ENCODE assay signal across 22 mouse cellular contexts in the genomic region with DNA sequence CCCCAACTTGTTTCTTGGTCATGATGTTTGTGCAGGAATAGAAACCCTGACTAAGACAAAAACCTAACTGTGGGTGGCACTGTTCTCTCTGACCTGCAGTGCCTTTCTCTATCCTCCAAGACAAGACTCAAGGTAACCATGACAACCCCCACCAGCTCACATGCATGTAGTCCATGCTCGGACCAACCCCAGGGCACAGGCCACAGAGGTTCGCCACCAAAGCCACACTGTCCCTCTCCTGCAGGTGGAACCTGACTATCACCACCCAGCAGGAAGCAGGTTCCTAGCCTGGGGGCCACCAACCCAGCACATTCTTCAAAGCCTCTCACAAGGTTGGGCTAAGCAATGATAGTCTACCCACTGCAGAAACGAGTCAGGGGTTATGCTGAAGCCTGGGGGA.
A peak's percentile ranks its signal among the peaks of the same experiment; 100 is the strongest.
DNase-seq lines count a peak whose midpoint lies in the region; ATAC-seq and TF ChIP-seq lines count a peak whose summit lies in the region.
"Had no signal": no experiment of that assay in that cellular context is flagged by ENCODE, and none has a peak within 500 bp of the region (broad histone marks: within the 10 kb centered on the region; RNA-seq: fewer than 3 reads in every experiment).

No protein-coding gene starts in this region.

- H3K9ac ChIP-seq in hindbrain, postnatal 0 days (replicated peaks; ENCODE audit: low read length): no peak overlapping the region
- H3K9ac ChIP-seq in hindbrain, embryonic 16.5 days (ENCODE audit: low read depth, low read length): no peak overlapping the region
- no peak overlapping the region for H3K9ac ChIP-seq in heart, adult 2 months (ENCODE audit: low read depth, low read length)
- H3K9ac ChIP-seq: embryonic facial prominence, embryonic 15.5 days; hindbrain, embryonic 13.5 days; kidney, embryonic 15.5 days; liver, embryonic 12.5 days; lung, embryonic 14.5 days; midbrain, embryonic 12.5 days; stomach, embryonic 15.5 days had no signal

- 38% methylated on average over 3 of the region's 3 CpGs for WGBS in hindbrain, postnatal 0 days
- WGBS in hindbrain, embryonic 16.5 days: 29% methylated on average over 3 of the region's 3 CpGs
- WGBS in heart, adult 2 months: 73% methylated on average over 3 of the region's 3 CpGs

- no peak overlapping the region for H3K4me2 ChIP-seq in hindbrain, postnatal 0 days (ENCODE audit: low read depth, low read length)
- H3K4me2 ChIP-seq in hindbrain, embryonic 16.5 days (ENCODE audit: low read length): no peak overlapping the region
- H3K4me2 ChIP-seq: embryonic facial prominence, embryonic 15.5 days; hindbrain, embryonic 13.5 days; kidney, embryonic 15.5 days; liver, embryonic 12.5 days; lung, embryonic 14.5 days; midbrain, embryonic 12.5 days; stomach, embryonic 15.5 days had no signal

- intact Hi-C loops in heart, adult 2 months (cut with DNase I): no loop called here

- ATAC-seq in hindbrain, postnatal 0 days: peak; percentile 43; the same call in 1 of the 2 replicates
- ATAC-seq in hindbrain, embryonic 16.5 days: no peak
- ATAC-seq: forebrain, embryonic 16.5 days; intestine, embryonic 16.5 days; liver, embryonic 12.5 days had no signal

- no peak overlapping the region for H3K4me3 ChIP-seq in hindbrain, postnatal 0 days (ENCODE audit: low read length)
- no peak overlapping the region for H3K4me3 ChIP-seq in hindbrain, embryonic 16.5 days (ENCODE audit: low read length)
- no peak overlapping the region for H3K4me3 ChIP-seq in heart, adult 2 months
- H3K4me3 ChIP-seq: embryonic facial prominence, embryonic 15.5 days; heart, embryonic 10.5 days; hindbrain, embryonic 13.5 days; kidney, embryonic 15.5 days; liver, embryonic 12.5 days; midbrain, embryonic 12.5 days; stomach, embryonic 15.5 days had no signal

- TF ChIP-seq POLR2A in heart, adult 2 months (IDR thresholded peaks at IDR 0.05; ENCODE audit: insufficient read depth, low read depth, low read length): no peak

- DNase-seq in hindbrain, postnatal 0 days (ENCODE audit: low spot score): peak; percentile 22
- DNase-seq in 416B (ENCODE audit: low read depth): peak; percentile 5
- peak; percentile 7 for DNase-seq in ES-CJ7 (ENCODE audit: low read depth, low spot score)
- DNase-seq in splenic B cell, adult 2 months (ENCODE audit: low read depth, low spot score): peak; percentile 48
- no peak for DNase-seq in heart, adult 2 months
- no peak for DNase-seq in adrenal gland, adult 2 months
- DNase-seq: cerebellum, adult 8-10 months; gastrocnemius, postnatal 36 days; heart, postnatal 10 days; lung, embryonic 14.5 days; lung, postnatal 36 days; right cerebral cortex, postnatal 25 days had no signal

- H3K79me2 ChIP-seq in heart, adult 2 months (replicated peaks; ENCODE audit: control insufficient read depth, insufficient read depth, low read length): no peaks in the 10 kb centered on the region

- TF ChIP-seq EP300 in heart, adult 2 months (IDR thresholded peaks at IDR 0.05; ENCODE audit: insufficient read depth, low read depth, low read length): no peak

- H3K27me3 ChIP-seq in hindbrain, postnatal 0 days (ENCODE audit: insufficient read depth, low read length): no peaks in the 10 kb centered on the region
- no peaks in the 10 kb centered on the region for H3K27me3 ChIP-seq in hindbrain, embryonic 16.5 days (replicated peaks; ENCODE audit: control insufficient read depth, insufficient read depth, low read length)
- H3K27me3 ChIP-seq in splenic B cell, adult 2 months (ENCODE audit: control insufficient read depth, insufficient read depth, low read length, poor library complexity, severe bottlenecking): no peaks in the 10 kb centered on the region
- H3K27me3 ChIP-seq in heart, adult 2 months (ENCODE audit: control insufficient read depth, insufficient read depth, low read length): no peaks in the 10 kb centered on the region
- H3K27me3 ChIP-seq: embryonic facial prominence, embryonic 15.5 days; stomach, embryonic 15.5 days had no signal

- TF ChIP-seq CTCF in hindbrain, postnatal 0 days (IDR thresholded peaks at IDR 0.05; ENCODE audit: low read depth): no peak
- no peak for TF ChIP-seq CTCF in heart, adult 2 months (IDR thresholded peaks at IDR 0.05)

- no peak overlapping the region for H3K27ac ChIP-seq in hindbrain, postnatal 0 days
- no peak overlapping the region for H3K27ac ChIP-seq in hindbrain, embryonic 16.5 days (ENCODE audit: low read depth, low read length)
- H3K27ac ChIP-seq in heart, adult 2 months: no peak overlapping the region
- H3K27ac ChIP-seq: embryonic facial prominence, embryonic 15.5 days; heart, embryonic 10.5 days; hindbrain, embryonic 13.5 days; kidney, embryonic 15.5 days; liver, embryonic 12.5 days; midbrain, embryonic 12.5 days; stomach, embryonic 15.5 days had no signal

- no peaks in the 10 kb centered on the region for H3K36me3 ChIP-seq in hindbrain, postnatal 0 days (ENCODE audit: insufficient read depth, low read length)
- no peaks in the 10 kb centered on the region for H3K36me3 ChIP-seq in hindbrain, embryonic 16.5 days (ENCODE audit: control insufficient read depth, insufficient read depth, low read length)
- no peaks in the 10 kb centered on the region for H3K36me3 ChIP-seq in splenic B cell, adult 2 months (ENCODE audit: control insufficient read depth, insufficient read depth, low read length, poor library complexity, severe bottlenecking)
- no peaks in the 10 kb centered on the region for H3K36me3 ChIP-seq in heart, adult 2 months (ENCODE audit: control insufficient read depth, insufficient read depth, low read length)
- H3K36me3 ChIP-seq: embryonic facial prominence, embryonic 15.5 days; heart, embryonic 10.5 days; hindbrain, embryonic 13.5 days; kidney, embryonic 15.5 days; liver, embryonic 12.5 days; midbrain, embryonic 12.5 days; stomach, embryonic 15.5 days had no signal

- no peaks in the 10 kb centered on the region for H3K9me3 ChIP-seq in hindbrain, postnatal 0 days (ENCODE audit: low read length)
- H3K9me3 ChIP-seq in hindbrain, embryonic 16.5 days (ENCODE audit: control insufficient read depth, low read length): no peaks in the 10 kb centered on the region
- H3K9me3 ChIP-seq: embryonic facial prominence, embryonic 15.5 days; heart, embryonic 10.5 days; kidney, embryonic 15.5 days; liver, embryonic 12.5 days; midbrain, embryonic 12.5 days; stomach, embryonic 15.5 days had no signal

- no peaks in the 10 kb centered on the region for H3K4me1 ChIP-seq in hindbrain, postnatal 0 days (ENCODE audit: insufficient read depth, low read length)
- no peaks in the 10 kb centered on the region; the same call in none of the 2 replicates for H3K4me1 ChIP-seq in hindbrain, embryonic 16.5 days (ENCODE audit: control insufficient read depth, insufficient read depth, low read depth, low read length)
- H3K4me1 ChIP-seq in heart, adult 2 months (ENCODE audit: control insufficient read depth, insufficient read depth, low read length): no peaks in the 10 kb centered on the region

Comparison
In these comparisons a context has a peak if more than half of its experiments do, and no peak if none do; other contexts are left out.
1. DNase-seq: peak in hindbrain, postnatal 0 days (single experiment), 416B (single experiment), ES-CJ7 (single experiment) and splenic B cell, adult 2 months (single experiment); none in heart, adult 2 months (0 of 2) and adrenal gland, adult 2 months (single experiment).